Mouse (Mus musculus): ENCODE results near the gene Olfr705. TPM values are rescaled to one million over a fixed set of nuclear protein-coding genes. Genes with fewer than 3 reads are reported as not detected.
"Not testable (repeated sequence)": the region's sequence is repeated elsewhere in the genome, so short reads cannot be mapped to it uniquely, and the experiment has no call there.

The Olfr705 gene
- not detected for total RNA-seq (2021)
- long read RNA-seq, experiment 1 = 0 reads
- long read RNA-seq, experiment 2 = 0 reads

GRCm38 (mm10) chr7:106876791-106877190 is at the start of gene Olfr705:
Olfr705 (minus strand) TSS chr7:106876891.
- DNase-seq = no peak

GRCm38 (mm10) chr7:106920961-106921360 is 44.3 kb upstream of the Olfr705 start:
- DNase-seq = not testable (repeated sequence)

- no peak for DNase-seq
Observed at GRCm38 (mm10) chr7:106907676-106908075, 31.0 kb upstream of the Olfr705 start, which contains the start of gene Olfr1532-ps1. Olfr1532-ps1 (plus strand) TSS chr7:106908001.

GRCm38 (mm10) chr7:106901141-106901540 is 24.4 kb upstream of the Olfr705 start, which contains the start of gene Olfr707:
Olfr707 (minus strand) TSS chr7:106901241.
- not testable (repeated sequence) for DNase-seq

- DNase-seq = no peak
Observed at GRCm38 (mm10) chr7:106888062-106888461, 11.4 kb upstream of the Olfr705 start, which contains the start of gene Olfr706. Olfr706 (minus strand) TSS chr7:106888162.

GRCm38 (mm10) chr7:106862885-106863284 is 13.8 kb downstream of the Olfr705 start, which contains the start of gene Olfr704:
Olfr704 (plus strand) TSS chr7:106863185.
- no peak for DNase-seq

- DNase-seq = no peak
Observed at GRCm38 (mm10) chr7:106843060-106843459, 33.6 kb downstream of the Olfr705 start, which contains the start of gene Olfr703. Olfr703 (plus strand) TSS chr7:106843360.

GRCm38 (mm10) chr7:106833793-106834192 is 42.9 kb downstream of the Olfr705 start, which contains the start of gene Olfr702:
Olfr702 (minus strand) TSS chr7:106833893.
- DNase-seq = no peak

Other genes starting within 250 kb of the Olfr705 start
- gene Olfr693, start 196.3 kb downstream of the Olfr705 start, total RNA-seq (2021) = not detected
- not detected for gene Olfr694, start 185.1 kb downstream of the Olfr705 start, total RNA-seq (2021)
- gene Olfr695, start 160.5 kb downstream of the Olfr705 start, total RNA-seq (2021) = not detected
- not detected for gene Olfr697, start 134.4 kb downstream of the Olfr705 start, total RNA-seq (2021)
- not detected for gene Olfr698, start 121.5 kb downstream of the Olfr705 start, total RNA-seq (2021)
- not detected for gene Olfr699, start 83.7 kb downstream of the Olfr705 start, total RNA-seq (2021)
- not detected for gene Olfr700, start 68.1 kb downstream of the Olfr705 start, total RNA-seq (2021)
- gene Olfr701, start 62.8 kb downstream of the Olfr705 start, total RNA-seq (2021) = not detected
- gene Olfr702, start 43.0 kb downstream of the Olfr705 start, total RNA-seq (2021) = not detected
- not detected for gene Olfr703, start 33.5 kb downstream of the Olfr705 start, total RNA-seq (2021)
- not detected for gene Olfr704, start 13.7 kb downstream of the Olfr705 start, total RNA-seq (2021)
- gene Olfr706, start 11.3 kb upstream of the Olfr705 start, total RNA-seq (2021) = not detected
- not detected for gene Olfr707, start 24.4 kb upstream of the Olfr705 start, total RNA-seq (2021)
- not detected for gene Olfr1532-ps1, start 31.1 kb upstream of the Olfr705 start, total RNA-seq (2021)
- not detected for gene Olfr709-ps1, start 55.3 kb upstream of the Olfr705 start, total RNA-seq (2021)
- not detected for gene Olfr710, start 71.4 kb upstream of the Olfr705 start, total RNA-seq (2021)
- not detected for gene Olfr6, start 87.0 kb upstream of the Olfr705 start, total RNA-seq (2021)
- not detected for gene Olfr711, start 98.6 kb upstream of the Olfr705 start, total RNA-seq (2021)
- not detected for gene Olfr2, start 129.2 kb upstream of the Olfr705 start, total RNA-seq (2021)
- gene Olfr713, start 154.3 kb upstream of the Olfr705 start, total RNA-seq (2021) = not detected
- not detected for gene Olfr714, start 194.1 kb upstream of the Olfr705 start, total RNA-seq (2021)
- gene Olfr17, start 216.3 kb upstream of the Olfr705 start, total RNA-seq (2021) = not detected
- gene Olfr715b, start 233.5 kb upstream of the Olfr705 start, total RNA-seq (2021) = not detected

Measured in heart, adult 18-20 months (tissue).